Mouse (Mus musculus): ENCODE results near the gene Olfr96. TPM values are rescaled to one million over a fixed set of nuclear protein-coding genes. Genes with fewer than 3 reads are reported as not detected.

Gene Olfr96
- polyA plus RNA-seq, 1 experiment from 2014 or later: not detected

Other genes with a start within 250 kb of the Olfr96 start
- not detected in 2 replicates for gene 2410137M14Rik, start 238.9 kb upstream of the Olfr96 start, polyA plus RNA-seq (2015; fragmentation: Nextera tagmentation; extraction: Ambion mirVana)
- 1.3 TPM in 2 replicates for gene H2-M5, start 230.6 kb upstream of the Olfr96 start, polyA plus RNA-seq (2015; fragmentation: Nextera tagmentation; extraction: Ambion mirVana)
- gene Zfp57, start 219.0 kb upstream of the Olfr96 start, polyA plus RNA-seq (2015; fragmentation: Nextera tagmentation; extraction: Ambion mirVana): 136 and 138 TPM in 2 replicates
- gene Mog, start 196.7 kb upstream of the Olfr96 start, polyA plus RNA-seq (2015; fragmentation: Nextera tagmentation; extraction: Ambion mirVana): 0.18 and 0.22 TPM in 2 replicates
- 13.3 and 15.2 TPM in 2 replicates for gene Gabbr1, start 174.2 kb upstream of the Olfr96 start, polyA plus RNA-seq (2015; fragmentation: Nextera tagmentation; extraction: Ambion mirVana)
- gene Olfr90, start 131.6 kb upstream of the Olfr96 start, polyA plus RNA-seq (2015; fragmentation: Nextera tagmentation; extraction: Ambion mirVana): 0.09 TPM in 1 of 2 replicates, not detected in the other
- not detected in 2 replicates for gene Olfr91, start 121.9 kb upstream of the Olfr96 start, polyA plus RNA-seq (2015; fragmentation: Nextera tagmentation; extraction: Ambion mirVana)
- gene Olfr92, start 100.1 kb upstream of the Olfr96 start, polyA plus RNA-seq (2015; fragmentation: Nextera tagmentation; extraction: Ambion mirVana): not detected in 2 replicates
- not detected in 2 replicates for gene Olfr93, start 58.7 kb upstream of the Olfr96 start, polyA plus RNA-seq (2015; fragmentation: Nextera tagmentation; extraction: Ambion mirVana)
- gene Ubd, start 26.3 kb upstream of the Olfr96 start, polyA plus RNA-seq (2015; fragmentation: Nextera tagmentation; extraction: Ambion mirVana): not detected in 2 replicates
- gene Olfr94, start 19.2 kb upstream of the Olfr96 start, polyA plus RNA-seq (2015; fragmentation: Nextera tagmentation; extraction: Ambion mirVana): not detected in 2 replicates
- not detected in 2 replicates for gene Olfr95, start 7.0 kb upstream of the Olfr96 start, polyA plus RNA-seq (2015; fragmentation: Nextera tagmentation; extraction: Ambion mirVana)
- not detected in 2 replicates for gene Olfr97, start 17.2 kb downstream of the Olfr96 start, polyA plus RNA-seq (2015; fragmentation: Nextera tagmentation; extraction: Ambion mirVana)
- not detected in 2 replicates for gene Olfr98, start 43.6 kb downstream of the Olfr96 start, polyA plus RNA-seq (2015; fragmentation: Nextera tagmentation; extraction: Ambion mirVana)
- gene H2-M3, start 50.1 kb downstream of the Olfr96 start, polyA plus RNA-seq (2015; fragmentation: Nextera tagmentation; extraction: Ambion mirVana): 1.8 and 2.0 TPM in 2 replicates
- gene Olfr99, start 63.3 kb downstream of the Olfr96 start, polyA plus RNA-seq (2015; fragmentation: Nextera tagmentation; extraction: Ambion mirVana): not detected in 2 replicates
- not detected in 2 replicates for gene Olfr101, start 84.2 kb downstream of the Olfr96 start, polyA plus RNA-seq (2015; fragmentation: Nextera tagmentation; extraction: Ambion mirVana)
- not detected in 2 replicates for gene Olfr102, start 96.9 kb downstream of the Olfr96 start, polyA plus RNA-seq (2015; fragmentation: Nextera tagmentation; extraction: Ambion mirVana)
- gene Olfr103, start 119.6 kb downstream of the Olfr96 start, polyA plus RNA-seq (2015; fragmentation: Nextera tagmentation; extraction: Ambion mirVana): not detected in 2 replicates
- gene Olfr104-ps, start 139.4 kb downstream of the Olfr96 start, polyA plus RNA-seq (2015; fragmentation: Nextera tagmentation; extraction: Ambion mirVana): not detected in 2 replicates
- not detected in 2 replicates for gene Olfr105-ps, start 158.9 kb downstream of the Olfr96 start, polyA plus RNA-seq (2015; fragmentation: Nextera tagmentation; extraction: Ambion mirVana)
- gene Olfr106-ps, start 170.2 kb downstream of the Olfr96 start, polyA plus RNA-seq (2015; fragmentation: Nextera tagmentation; extraction: Ambion mirVana): not detected in 2 replicates
- gene Olfr107, start 179.1 kb downstream of the Olfr96 start, polyA plus RNA-seq (2015; fragmentation: Nextera tagmentation; extraction: Ambion mirVana): 0.04 TPM in 1 of 2 replicates, not detected in the other
- not detected in 2 replicates for gene Olfr108, start 225.3 kb downstream of the Olfr96 start, polyA plus RNA-seq (2015; fragmentation: Nextera tagmentation; extraction: Ambion mirVana)
- not detected in 2 replicates for gene Olfr109, start 238.8 kb downstream of the Olfr96 start, polyA plus RNA-seq (2015; fragmentation: Nextera tagmentation; extraction: Ambion mirVana)